Mouse (Mus musculus): ENCODE data around the gene Bmpr1b. TPM values are rescaled to one million over a fixed set of nuclear protein-coding genes. Genes with fewer than 3 reads are reported as not detected.

Bmpr1b gene
- polyA plus RNA-seq, 1 experiment from 2014 or later = 5.9 TPM

- ATAC-seq (ENCODE audit: insufficient number of reproducible peaks, low FRiP score, low TSS enrichment, low read depth) = no peak
- Histone ChIP-seq H3K27ac (replicated peaks) (no peak overlapping the region), H3K4me1 (no peaks in the 10 kb centered on the region), H3K9me3 (replicated peaks) (no peaks in the 10 kb centered on the region), H3K9ac (no peak overlapping the region), H3K4me3 (replicated peaks) (no peak overlapping the region), H3K27me3 (no peaks in the 10 kb centered on the region), H3K36me3 (no peaks in the 10 kb centered on the region), H3K4me2 (replicated peaks) (no peak overlapping the region)
- WGBS = 83% methylated on average over 4 of the region's 4 CpGs
These were observed 56.0 kb downstream of the Bmpr1b start for GRCm38 (mm10) chr3:142113208-142113607.

DNA sequence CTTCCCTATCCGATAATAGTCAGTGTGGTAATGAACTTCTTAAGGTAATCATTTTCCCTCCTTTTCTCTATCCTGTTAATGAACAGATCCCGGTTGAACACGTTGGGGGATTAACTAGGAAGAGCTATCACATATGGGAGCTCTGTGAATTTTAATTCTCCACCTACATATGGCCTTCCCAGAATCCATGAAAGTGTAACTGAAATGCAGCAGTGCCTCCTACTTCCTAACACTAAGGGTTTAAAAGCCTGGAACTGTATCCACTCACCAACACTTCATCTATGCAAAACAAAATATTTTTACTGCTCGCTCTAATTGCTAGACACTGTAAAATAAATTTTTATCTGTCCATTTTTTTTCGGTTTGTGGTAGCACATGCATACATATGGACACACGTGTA lies 63.0 kb downstream of the Bmpr1b start:
- Histone ChIP-seq H3K36me3 (no peaks in the 10 kb centered on the region), H3K9me3 (replicated peaks) (no peaks in the 10 kb centered on the region), H3K4me1 (no peaks in the 10 kb centered on the region), H3K9ac (no peak overlapping the region), H3K27ac (replicated peaks) (no peak overlapping the region), H3K4me2 (replicated peaks) (no peak overlapping the region), H3K4me3 (replicated peaks) (no peak overlapping the region), H3K27me3 (no peaks in the 10 kb centered on the region)
- WGBS = 84% methylated on average over 6 of the region's 6 CpGs
- ATAC-seq (ENCODE audit: insufficient number of reproducible peaks, low FRiP score, low TSS enrichment, low read depth) = no peak

- 77% methylated on average over 10 of the region's 10 CpGs for WGBS
- no peaks in the 10 kb centered on the region for H3K9me3 ChIP-seq (replicated peaks)
- ATAC-seq (ENCODE audit: insufficient number of reproducible peaks, low FRiP score, low TSS enrichment, low read depth) = no peak; the same call in 1 of the 2 replicates
These were observed 65.0 kb downstream of the Bmpr1b start for GRCm38 (mm10) chr3:142104027-142104805.

GRCm38 (mm10) chr3:142103622-142104021 lies 65.6 kb downstream of the Bmpr1b start:
- Histone ChIP-seq H3K27me3 (no peaks in the 10 kb centered on the region), H3K27ac (replicated peaks) (no peak overlapping the region), H3K4me1 (no peaks in the 10 kb centered on the region), H3K4me3 (replicated peaks) (no peak overlapping the region), H3K9ac (no peak overlapping the region), H3K9me3 (replicated peaks) (no peaks in the 10 kb centered on the region), H3K4me2 (replicated peaks) (no peak overlapping the region), H3K36me3 (no peaks in the 10 kb centered on the region)
- no peak for ATAC-seq (ENCODE audit: insufficient number of reproducible peaks, low FRiP score, low TSS enrichment, low read depth)
- WGBS = 66% methylated on average over 4 of the region's 4 CpGs

More at GRCm38 (mm10) chr3:142104027-142104805, 65.0 kb downstream of the Bmpr1b start:
- no peak overlapping the region for H3K4me3 ChIP-seq (replicated peaks)
- no peak overlapping the region for H3K9ac ChIP-seq
- H3K36me3 ChIP-seq = no peaks in the 10 kb centered on the region
- H3K4me1 ChIP-seq = no peaks in the 10 kb centered on the region
- H3K27ac ChIP-seq (replicated peaks) = no peak overlapping the region
- H3K4me2 ChIP-seq (replicated peaks) = no peak overlapping the region
- no peaks in the 10 kb centered on the region for H3K27me3 ChIP-seq

DNA sequence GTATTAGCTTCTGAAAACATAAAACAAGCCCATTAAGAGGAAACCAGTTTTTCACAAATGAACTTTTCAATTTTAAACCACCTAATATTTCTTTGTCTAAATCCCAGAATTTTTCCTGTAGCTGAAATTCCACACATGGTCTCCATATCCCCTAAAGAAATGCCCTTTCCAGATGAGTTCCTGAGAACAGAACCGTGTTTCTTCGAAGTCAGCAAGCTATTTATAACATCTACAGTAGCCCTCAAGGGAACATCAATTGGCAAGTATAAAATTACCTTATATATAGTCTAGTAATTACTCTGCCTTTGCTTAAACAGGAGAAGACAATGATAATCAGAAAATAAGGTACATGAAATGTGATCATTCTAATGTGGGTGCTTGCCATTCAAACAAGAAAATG lies 70.1 kb downstream of the Bmpr1b start:
- WGBS = 11% methylated on average over 2 of the region's 2 CpGs

DNA sequence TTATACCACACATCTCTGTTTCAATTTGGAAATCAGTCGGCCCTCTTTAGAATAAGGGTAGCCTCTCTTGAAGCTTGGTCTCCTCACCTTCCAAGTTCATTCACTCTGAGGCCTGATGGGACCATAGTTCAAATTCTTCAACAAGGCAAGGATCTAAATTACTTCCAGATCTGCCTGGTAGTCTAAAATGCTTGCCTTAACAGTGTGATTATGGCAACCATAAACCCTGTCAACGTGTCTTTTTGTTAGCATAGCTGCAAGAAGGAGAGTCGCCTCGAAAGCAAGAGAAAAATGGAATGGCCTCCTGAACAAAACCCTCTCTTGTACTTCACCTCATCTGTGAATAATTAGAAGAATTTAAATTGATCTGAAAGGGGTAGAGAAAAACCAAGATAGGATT lies 75.2 kb downstream of the Bmpr1b start:
- 50% methylated on average over 4 of the region's 4 CpGs for WGBS
- Histone ChIP-seq H3K9ac (no peak overlapping the region), H3K9me3 (replicated peaks) (no peaks in the 10 kb centered on the region), H3K27ac (replicated peaks) (no peak overlapping the region), H3K4me1 (no peaks in the 10 kb centered on the region), H3K36me3 (no peaks in the 10 kb centered on the region), H3K27me3 (no peaks in the 10 kb centered on the region; the same call in 1 of the 2 replicates), H3K4me3 (replicated peaks) (no peak overlapping the region), H3K4me2 (replicated peaks) (no peak overlapping the region)
- ATAC-seq (ENCODE audit: insufficient number of reproducible peaks, low FRiP score, low TSS enrichment, low read depth) = no peak

More for the DNA sequence above, 70.1 kb downstream of the Bmpr1b start:
- ATAC-seq (ENCODE audit: insufficient number of reproducible peaks, low FRiP score, low TSS enrichment, low read depth) = no peak
- no peaks in the 10 kb centered on the region for H3K36me3 ChIP-seq
- H3K27ac ChIP-seq (replicated peaks) = no peak overlapping the region
- no peak overlapping the region for H3K4me2 ChIP-seq (replicated peaks)
- H3K9ac ChIP-seq = no peak overlapping the region
- H3K9me3 ChIP-seq (replicated peaks) = no peaks in the 10 kb centered on the region
- no peak overlapping the region for H3K4me3 ChIP-seq (replicated peaks)
- no peaks in the 10 kb centered on the region for H3K4me1 ChIP-seq
- H3K27me3 ChIP-seq = no peaks in the 10 kb centered on the region

- H3K27ac ChIP-seq (replicated peaks) = no peak overlapping the region
- no peak for ATAC-seq (ENCODE audit: insufficient number of reproducible peaks, low FRiP score, low TSS enrichment, low read depth)
- no peaks in the 10 kb centered on the region; the same call in 1 of the 2 replicates for H3K27me3 ChIP-seq
- 84% methylated on average over 4 of the region's 4 CpGs for WGBS
- H3K4me3 ChIP-seq (replicated peaks) = no peak overlapping the region
- H3K9ac ChIP-seq = no peak overlapping the region
- no peaks in the 10 kb centered on the region for H3K4me1 ChIP-seq
- H3K36me3 ChIP-seq = no peaks in the 10 kb centered on the region
- no peak overlapping the region for H3K4me2 ChIP-seq (replicated peaks)
- H3K9me3 ChIP-seq (replicated peaks) = no peaks in the 10 kb centered on the region
These were observed 79.5 kb downstream of the Bmpr1b start for GRCm38 (mm10) chr3:142089684-142090083.

GRCm38 (mm10) chr3:142085938-142086337 lies 83.3 kb downstream of the Bmpr1b start:
- H3K27me3 ChIP-seq = no peaks in the 10 kb centered on the region
- no peak overlapping the region for H3K4me2 ChIP-seq (replicated peaks)
- no peak for ATAC-seq (ENCODE audit: insufficient number of reproducible peaks, low FRiP score, low TSS enrichment, low read depth)
- no peak overlapping the region for H3K4me3 ChIP-seq (replicated peaks)
- H3K27ac ChIP-seq (replicated peaks) = no peak overlapping the region
- no peaks in the 10 kb centered on the region for H3K4me1 ChIP-seq
- H3K9me3 ChIP-seq (replicated peaks) = no peaks in the 10 kb centered on the region
- H3K9ac ChIP-seq = no peak overlapping the region
- no peaks in the 10 kb centered on the region for H3K36me3 ChIP-seq
- 50% methylated on average over 3 of the region's 3 CpGs for WGBS

GRCm38 (mm10) chr3:142084091-142084490 lies 85.1 kb downstream of the Bmpr1b start:
- Histone ChIP-seq H3K4me3 (replicated peaks) (no peak overlapping the region), H3K36me3 (no peaks in the 10 kb centered on the region), H3K27me3 (no peaks in the 10 kb centered on the region), H3K4me2 (replicated peaks) (no peak overlapping the region), H3K9ac (no peak overlapping the region), H3K27ac (replicated peaks) (no peak overlapping the region), H3K9me3 (replicated peaks) (no peaks in the 10 kb centered on the region), H3K4me1 (no peaks in the 10 kb centered on the region)
- ATAC-seq (ENCODE audit: insufficient number of reproducible peaks, low FRiP score, low TSS enrichment, low read depth) = no peak
- 6% methylated on average over 1 of the region's 1 CpGs for WGBS

DNA sequence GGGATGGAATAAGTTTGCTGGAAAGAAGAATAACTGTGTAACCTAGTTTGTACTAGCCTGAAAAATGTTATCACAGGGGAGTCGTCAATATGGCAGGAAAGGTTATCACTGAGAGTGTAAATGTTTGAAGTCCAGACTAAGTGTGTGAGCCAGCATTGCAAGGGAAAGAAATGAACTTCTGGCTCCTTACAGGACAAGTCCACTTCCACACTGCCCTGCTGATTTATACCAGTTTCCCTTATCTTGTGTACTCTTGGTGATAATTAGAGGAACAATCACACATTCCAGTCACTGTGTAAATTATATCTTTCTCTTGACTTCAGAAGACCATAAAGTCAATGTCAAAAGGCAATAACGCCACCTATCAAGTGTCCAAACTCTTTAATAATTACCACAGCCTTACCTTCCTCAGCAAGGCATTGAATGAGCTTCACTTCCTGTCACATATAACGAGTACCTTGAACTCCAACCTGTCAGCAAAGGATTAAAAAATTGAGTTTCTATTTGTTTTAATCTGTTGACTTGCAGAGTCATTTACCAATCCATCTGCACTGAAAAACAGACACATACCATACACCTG lies 91.4 kb downstream of the Bmpr1b start:
- H3K36me3 ChIP-seq = no peaks in the 10 kb centered on the region
- H3K4me2 ChIP-seq (replicated peaks) = no peak overlapping the region
- H3K9ac ChIP-seq = no peak overlapping the region
- H3K4me3 ChIP-seq (replicated peaks) = no peak overlapping the region
- no peaks in the 10 kb centered on the region for H3K9me3 ChIP-seq (replicated peaks)
- no peak for ATAC-seq (ENCODE audit: insufficient number of reproducible peaks, low FRiP score, low TSS enrichment, low read depth)
- 65% methylated on average over 3 of the region's 3 CpGs for WGBS
- H3K27ac ChIP-seq (replicated peaks) = no peak overlapping the region
- no peaks in the 10 kb centered on the region for H3K4me1 ChIP-seq
- no peaks in the 10 kb centered on the region for H3K27me3 ChIP-seq

- Histone ChIP-seq H3K9ac (no peak overlapping the region), H3K4me3 (replicated peaks) (no peak overlapping the region), H3K36me3 (no peaks in the 10 kb centered on the region), H3K27me3 (no peaks in the 10 kb centered on the region), H3K9me3 (replicated peaks) (no peaks in the 10 kb centered on the region), H3K4me1 (no peaks in the 10 kb centered on the region), H3K27ac (replicated peaks) (no peak overlapping the region), H3K4me2 (replicated peaks) (no peak overlapping the region)
- no peak for ATAC-seq (ENCODE audit: insufficient number of reproducible peaks, low FRiP score, low TSS enrichment, low read depth)
- 70% methylated on average over 5 of the region's 5 CpGs for WGBS
These were observed 97.6 kb downstream of the Bmpr1b start for GRCm38 (mm10) chr3:142071601-142072000.
